Mouse (Mus musculus) forebrain, embryonic 11.5 days (tissue): ENCODE data around the gene Picalm. TPM values are rescaled to one million over a fixed set of nuclear protein-coding genes. Genes with fewer than 3 reads are reported as not detected.

ENCODE experiments used
- ATAC-seq: fragments of 200-750 bp; cut with Nextera tagmentation; replicated peaks from 2 replicates; pipeline ENCODE4 v1.8.0; 2017; ENCODE audit warnings: moderate TSS enrichment; ENCODE audit not compliant: low FRiP score
- DNase-seq: peaks from one replicate; pipeline ENCODE4 v3.0.0-alpha.2; 2017; ENCODE audit warnings: low spot score
- H3K27ac ChIP-seq: fragments of 300-500 bp; sonication (generic); 2 replicates; pipeline ENCODE4 v1.5.1; 2014; ENCODE audit warnings: low read depth, low read length
- H3K27me3 ChIP-seq: fragments of 300-500 bp; sonication (generic); 2 replicates; pipeline ENCODE4 v1.6.1; 2014; ENCODE audit warnings: mild to moderate bottlenecking, low read length, mixed read lengths; ENCODE audit not compliant: control insufficient read depth, insufficient read depth
- H3K36me3 ChIP-seq: fragments of 300-500 bp; sonication (generic); 2 replicates; pipeline ENCODE4 v1.6.1; 2014; ENCODE audit warnings: mild to moderate bottlenecking, low read length, moderate library complexity, mixed read lengths; ENCODE audit not compliant: control insufficient read depth, insufficient read depth
- H3K4me1 ChIP-seq: fragments of 300-500 bp; sonication (generic); replicated peaks from 2 replicates; pipeline ENCODE4 v1.6.1; 2014; ENCODE audit warnings: low read length, mixed read lengths; ENCODE audit not compliant: control insufficient read depth, insufficient read depth
- H3K4me2 ChIP-seq: fragments of 300-500 bp; sonication (generic); 2 replicates; pipeline ENCODE4 v1.6.1; 2014; ENCODE audit warnings: low read depth, mild to moderate bottlenecking, low read length, moderate library complexity, mixed read lengths; ENCODE audit not compliant: severe bottlenecking
- H3K4me3 ChIP-seq: fragments of 300-500 bp; sonication (generic); 2 replicates; pipeline ENCODE4 v1.5.1; 2014; ENCODE audit warnings: low read depth, low read length
- H3K9ac ChIP-seq: fragments of 300-500 bp; sonication (generic); 2 replicates; pipeline ENCODE4 v1.6.1; 2014; ENCODE audit warnings: low read length
- H3K9me3 ChIP-seq: fragments of 300-500 bp; sonication (generic); 2 replicates; pipeline ENCODE4 v1.6.1; 2016; ENCODE audit warnings: low read length, mixed read lengths; ENCODE audit not compliant: control insufficient read depth
- WGBS: fragments of 180-500 bp; shearing (Covaris S2); extraction: QIAGEN DNeasy Blood & Tissue Kit; methylation state at CpG from one replicate; pipeline ENCODE4 v1.1.7; 2014; 5-methylcytosine and 5-hydroxymethylcytosine counted together
- polyA plus RNA-seq: library from polyadenylated mRNA; unstranded; fragments of >200 nt; fragmentation: Nextera tagmentation; extraction: Ambion mirVana; gene quantifications from 2 replicates; pipeline ENCODE4 v1.2.1, GENCODE M21; 2014

The Picalm gene
- polyA plus RNA-seq, 1 experiment from 2014 or later = 36.7 TPM

GRCm38 (mm10) chr7:90231431-90231830, 101.4 kb downstream of the Picalm start:
- Histone ChIP-seq H3K27ac (no peak overlapping the region), H3K4me3 (no peak overlapping the region), H3K27me3 (no peaks in the 10 kb centered on the region), H3K9me3 (no peaks in the 10 kb centered on the region), H3K4me2 (no peak overlapping the region), H3K36me3 (no peaks in the 10 kb centered on the region), H3K9ac (no peak overlapping the region), H3K4me1 (no peaks in the 10 kb centered on the region)
- ATAC-seq = no peak
- no peak for DNase-seq
- WGBS = 74% methylated on average over 9 of the region's 9 CpGs

- H3K36me3 ChIP-seq = no peaks in the 10 kb centered on the region
- no peaks in the 10 kb centered on the region for H3K9me3 ChIP-seq
- no peaks in the 10 kb centered on the region for H3K4me1 ChIP-seq
- no peak overlapping the region for H3K4me2 ChIP-seq
- no peak overlapping the region for H3K9ac ChIP-seq
- WGBS = 60% methylated on average over 4 of the region's 4 CpGs
- no peak overlapping the region for H3K27ac ChIP-seq
- H3K27me3 ChIP-seq = no peaks in the 10 kb centered on the region
- ATAC-seq (no peak), DNase-seq (no peak)
- no peak overlapping the region for H3K4me3 ChIP-seq
Observed at GRCm38 (mm10) chr7:90233921-90234320, 103.9 kb downstream of the Picalm start.

GRCm38 (mm10) chr7:90236289-90236905, 106.4 kb downstream of the Picalm start:
- no peaks in the 10 kb centered on the region for H3K4me1 ChIP-seq
- no peaks in the 10 kb centered on the region for H3K36me3 ChIP-seq
- H3K27me3 ChIP-seq = no peaks in the 10 kb centered on the region
- no peaks in the 10 kb centered on the region for H3K9me3 ChIP-seq
- ATAC-seq (no peak), DNase-seq (no peak)
- H3K4me2 ChIP-seq = no peak overlapping the region
- H3K9ac ChIP-seq = no peak overlapping the region
- H3K4me3 ChIP-seq = no peak overlapping the region
- 37% methylated on average over 4 of the region's 4 CpGs for WGBS
- no peak overlapping the region for H3K27ac ChIP-seq

GRCm38 (mm10) chr7:90243151-90243550, 113.1 kb downstream of the Picalm start:
- Histone ChIP-seq H3K4me3 (no peak overlapping the region), H3K4me1 (no peaks in the 10 kb centered on the region), H3K27ac (no peak overlapping the region), H3K9ac (no peak overlapping the region), H3K36me3 (no peaks in the 10 kb centered on the region), H3K4me2 (no peak overlapping the region), H3K9me3 (no peaks in the 10 kb centered on the region), H3K27me3 (no peaks in the 10 kb centered on the region)
- 87% methylated on average over 6 of the region's 6 CpGs for WGBS
- ATAC-seq = no peak
- DNase-seq = no peak

GRCm38 (mm10) chr7:90243643-90244042, 113.6 kb downstream of the Picalm start:
- no peak overlapping the region for H3K9ac ChIP-seq
- ATAC-seq = no peak
- WGBS = 85% methylated on average over 5 of the region's 5 CpGs

GRCm38 (mm10) chr7:90252946-90253345, 122.9 kb downstream of the Picalm start:
- H3K9me3 ChIP-seq = no peaks in the 10 kb centered on the region
- WGBS = 72% methylated on average over 5 of the region's 5 CpGs
- DNase-seq (no peak), ATAC-seq (no peak)
- H3K4me2 ChIP-seq = no peak overlapping the region
- H3K27me3 ChIP-seq = no peaks in the 10 kb centered on the region
- no peaks in the 10 kb centered on the region for H3K36me3 ChIP-seq
- no peak overlapping the region for H3K4me3 ChIP-seq
- no peaks in the 10 kb centered on the region for H3K4me1 ChIP-seq
- H3K9ac ChIP-seq = no peak overlapping the region
- no peak overlapping the region for H3K27ac ChIP-seq

More at GRCm38 (mm10) chr7:90243643-90244042, 113.6 kb downstream of the Picalm start:
- no peak overlapping the region for H3K4me3 ChIP-seq
- H3K9me3 ChIP-seq = no peaks in the 10 kb centered on the region
- no peak for DNase-seq
- H3K36me3 ChIP-seq = no peaks in the 10 kb centered on the region
- H3K4me2 ChIP-seq = no peak overlapping the region
- no peak overlapping the region for H3K27ac ChIP-seq
- no peaks in the 10 kb centered on the region for H3K4me1 ChIP-seq
- no peaks in the 10 kb centered on the region for H3K27me3 ChIP-seq

GRCm38 (mm10) chr7:90258701-90259100, 128.7 kb downstream of the Picalm start:
- H3K36me3 ChIP-seq = no peaks in the 10 kb centered on the region
- H3K9me3 ChIP-seq = no peaks in the 10 kb centered on the region
- no peak overlapping the region for H3K4me2 ChIP-seq
- no peak overlapping the region for H3K9ac ChIP-seq
- no peaks in the 10 kb centered on the region for H3K27me3 ChIP-seq
- ATAC-seq (no peak), DNase-seq (no peak)
- peaks cover 5% of the 10 kb centered on the region; the same call in 1 of the 2 replicates for H3K4me1 ChIP-seq
- no peak overlapping the region for H3K27ac ChIP-seq
- H3K4me3 ChIP-seq = no peak overlapping the region
- WGBS = 88% methylated on average over 2 of the region's 2 CpGs

GRCm38 (mm10) chr7:90259899-90260298, 129.9 kb downstream of the Picalm start:
- no peak overlapping the region for H3K4me2 ChIP-seq
- DNase-seq (no peak), ATAC-seq (no peak)
- no peak overlapping the region for H3K9ac ChIP-seq
- no peak overlapping the region for H3K4me3 ChIP-seq
- H3K36me3 ChIP-seq = no peaks in the 10 kb centered on the region
- 93% methylated on average over 2 of the region's 2 CpGs for WGBS
- peaks cover 5% of the 10 kb centered on the region; the same call in 1 of the 2 replicates for H3K4me1 ChIP-seq
- no peak overlapping the region for H3K27ac ChIP-seq
- no peaks in the 10 kb centered on the region for H3K9me3 ChIP-seq
- H3K27me3 ChIP-seq = no peaks in the 10 kb centered on the region
